Mouse (Mus musculus) kidney, adult 11 months (tissue): Measurements from ENCODE around the gene Arrb1.
A peak's percentile ranks its signal among the peaks of the same experiment; 100 is the strongest.

Experiments used
- DNase-seq: peaks from one replicate; pipeline ENCODE4 v3.0.0; 2022

Arrb1 gene

DNA sequence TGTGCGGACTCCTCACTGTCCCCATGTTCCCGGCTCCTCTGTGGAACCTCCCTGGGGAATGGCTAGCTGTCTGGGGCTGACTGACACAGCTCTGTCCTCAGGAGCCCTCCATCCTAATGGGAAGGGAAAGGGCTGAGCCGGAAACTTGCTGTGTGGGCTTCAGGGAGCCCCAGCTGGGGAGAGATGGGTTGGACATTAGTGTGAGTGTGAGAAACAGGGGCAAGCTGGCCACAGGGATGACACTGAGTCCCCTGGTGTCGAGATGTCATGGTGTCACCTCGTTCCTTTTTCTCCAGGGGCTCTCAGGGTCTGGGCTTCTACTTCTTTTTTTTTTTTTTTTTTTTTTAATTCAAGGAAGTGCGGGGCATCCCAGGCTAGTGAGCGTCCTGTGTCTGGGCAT, 47.0 kb downstream of the Arrb1 start:
- no peak for DNase-seq

DNA sequence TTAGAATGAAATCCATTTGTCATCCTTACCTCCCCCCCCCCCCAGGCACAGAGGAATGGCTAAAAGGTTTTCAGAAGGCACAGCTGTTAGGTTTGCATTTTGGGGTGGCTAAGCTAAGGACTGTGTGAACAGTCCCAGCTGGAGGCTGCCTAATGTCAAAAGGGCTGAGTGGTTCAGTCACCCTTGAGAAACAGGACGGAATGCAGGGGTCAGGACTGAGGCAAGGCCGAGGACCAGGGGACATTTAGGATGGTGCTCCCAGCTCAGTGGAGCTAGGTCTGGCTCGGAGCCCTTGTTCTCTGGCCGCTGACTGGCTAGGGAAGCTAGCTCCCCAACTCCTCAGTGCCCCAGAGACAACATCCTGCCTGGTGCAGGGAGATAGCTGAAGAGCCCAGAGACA, 47.6 kb downstream of the Arrb1 start:
- DNase-seq = peak; percentile 48

DNA sequence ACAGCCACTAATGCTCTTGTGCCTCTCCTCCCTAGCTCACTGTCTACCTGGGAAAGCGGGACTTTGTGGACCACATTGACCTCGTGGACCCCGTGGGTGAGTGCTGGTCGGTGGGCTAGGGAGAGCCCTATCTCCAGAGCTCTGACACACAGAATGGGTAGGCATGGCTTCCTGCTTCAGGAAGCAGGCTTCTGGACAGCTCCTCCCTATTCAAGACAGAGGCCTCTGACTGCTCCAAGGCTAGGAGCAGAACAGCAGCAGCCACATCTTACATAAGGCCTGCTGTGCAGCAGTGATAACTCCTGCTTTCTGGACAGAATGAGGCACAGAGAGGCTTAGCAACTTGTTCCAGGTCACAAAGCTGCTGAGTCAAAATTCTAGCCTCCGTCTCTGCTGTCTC, 48.4 kb downstream of the Arrb1 start:
- no peak for DNase-seq

DNA sequence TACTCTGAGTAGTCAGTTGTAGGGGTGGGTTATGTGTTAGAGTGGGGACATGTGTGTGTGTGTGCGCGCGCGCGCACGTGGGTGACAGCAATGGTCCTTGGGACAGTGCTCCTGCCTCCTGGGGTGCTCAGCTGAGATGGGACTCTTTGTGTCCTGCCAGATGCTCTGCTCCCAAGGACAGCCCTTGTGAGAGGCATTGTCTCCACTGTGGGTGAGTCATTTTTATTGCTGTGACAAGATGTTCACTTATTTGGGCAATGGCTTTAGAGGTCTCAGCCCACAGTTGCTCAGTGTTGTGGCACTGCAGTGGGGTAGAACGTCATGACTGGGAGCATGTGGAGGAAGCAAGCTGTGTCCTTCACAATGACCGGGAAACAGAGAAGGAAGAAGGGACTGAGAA, 50.7 kb downstream of the Arrb1 start:
- DNase-seq = no peak

DNA sequence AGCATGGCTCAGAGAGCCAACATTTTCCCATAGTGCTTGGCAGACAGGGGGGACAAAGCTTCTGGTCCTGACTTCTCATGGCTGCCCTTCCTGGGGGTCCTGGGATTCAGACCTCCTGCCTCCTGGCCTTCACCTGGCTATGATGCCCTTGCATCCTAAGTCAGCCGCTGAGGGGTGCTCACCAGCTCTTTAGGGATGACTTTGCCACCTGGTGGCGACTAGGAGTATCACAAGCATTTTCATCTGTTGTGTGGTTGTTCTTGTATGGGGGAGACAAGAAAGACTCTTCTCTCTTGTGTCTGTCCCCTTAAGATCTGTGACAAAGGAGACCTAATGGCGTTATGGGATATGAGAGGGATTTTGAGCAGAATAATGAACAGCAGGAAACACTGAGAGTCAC, 54.8 kb downstream of the Arrb1 start:
- peak; percentile 28 for DNase-seq

DNA sequence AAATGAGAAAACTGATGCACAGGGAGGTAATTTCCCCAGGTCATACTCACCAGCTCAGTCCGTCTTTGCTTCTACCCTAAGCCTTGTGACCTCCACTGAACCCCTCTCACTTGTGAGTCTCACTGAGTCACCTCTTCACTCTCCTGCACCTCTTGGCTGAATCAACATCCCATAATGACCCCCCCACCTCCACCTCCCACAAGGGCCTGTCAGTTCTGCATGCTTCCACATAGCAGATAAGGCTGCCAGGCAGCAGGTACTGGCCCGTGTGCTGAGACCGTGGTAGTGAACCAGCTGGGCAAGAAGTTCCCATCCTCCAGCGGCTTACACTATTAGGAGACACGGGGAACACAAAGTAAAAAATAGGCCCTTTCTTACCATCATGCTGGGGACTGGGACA, 55.4 kb downstream of the Arrb1 start:
- no peak for DNase-seq

DNA sequence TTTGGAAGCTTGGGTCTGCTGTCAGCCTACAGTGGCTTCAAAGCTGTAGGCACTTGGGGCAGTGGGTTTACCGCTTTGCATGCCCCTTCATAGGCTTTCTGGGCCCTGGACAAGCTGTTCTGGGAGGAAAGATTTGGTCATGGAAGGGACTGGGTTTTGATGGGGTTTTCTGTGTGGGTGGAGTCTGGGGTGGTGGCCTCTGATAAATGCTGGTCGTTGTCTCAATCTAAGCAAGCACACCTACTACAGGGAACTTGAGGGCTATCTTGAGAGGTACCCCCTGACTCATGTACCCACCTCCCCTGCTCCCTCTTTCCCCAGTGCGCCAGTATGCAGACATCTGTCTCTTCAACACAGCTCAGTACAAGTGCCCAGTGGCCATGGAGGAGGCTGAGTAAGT, 57.4 kb downstream of the Arrb1 start:
- no peak for DNase-seq

DNA sequence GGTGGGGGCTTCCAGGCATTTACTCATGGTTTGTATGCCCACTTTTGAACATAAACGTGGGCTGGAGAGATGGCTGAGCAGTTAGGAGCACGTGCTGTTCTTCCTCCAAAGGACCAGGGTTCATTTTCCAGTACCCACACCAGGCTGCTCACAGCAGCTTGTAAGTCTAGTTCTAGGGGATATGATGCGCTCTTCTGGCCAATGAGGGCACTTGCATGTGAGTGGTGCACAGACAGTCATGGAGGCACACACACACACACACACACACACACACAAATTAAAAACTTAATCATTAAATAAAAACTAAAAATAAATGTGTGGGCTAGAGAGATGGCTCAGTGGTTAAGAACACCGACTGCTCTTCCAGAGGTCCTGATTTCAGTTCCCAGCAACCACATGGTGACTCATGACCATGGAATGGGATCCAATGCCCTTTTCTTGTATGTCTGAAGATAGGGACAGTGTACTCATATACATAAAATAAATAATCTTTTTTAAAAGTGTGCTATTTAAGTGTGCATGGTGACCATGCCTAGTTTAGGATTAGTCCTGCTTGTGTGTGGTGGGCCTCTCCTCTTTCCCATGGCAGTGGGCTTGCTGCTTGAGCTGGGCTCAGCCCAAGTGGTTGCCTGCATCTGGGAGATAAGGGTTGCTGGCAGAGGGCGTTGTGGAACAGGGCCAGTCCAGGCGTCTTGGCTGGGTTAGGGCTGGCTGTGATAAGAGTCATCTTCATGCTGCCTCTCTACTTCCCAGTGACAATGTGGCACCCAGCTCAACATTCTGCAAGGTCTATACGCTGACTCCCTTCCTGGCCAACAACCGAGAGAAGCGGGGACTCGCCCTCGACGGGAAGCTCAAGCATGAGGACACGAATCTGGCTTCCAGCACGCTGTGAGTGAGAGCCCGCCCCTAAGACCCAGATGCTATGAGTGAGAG, 58.9 kb downstream of the Arrb1 start:
- DNase-seq = no peak

DNA sequence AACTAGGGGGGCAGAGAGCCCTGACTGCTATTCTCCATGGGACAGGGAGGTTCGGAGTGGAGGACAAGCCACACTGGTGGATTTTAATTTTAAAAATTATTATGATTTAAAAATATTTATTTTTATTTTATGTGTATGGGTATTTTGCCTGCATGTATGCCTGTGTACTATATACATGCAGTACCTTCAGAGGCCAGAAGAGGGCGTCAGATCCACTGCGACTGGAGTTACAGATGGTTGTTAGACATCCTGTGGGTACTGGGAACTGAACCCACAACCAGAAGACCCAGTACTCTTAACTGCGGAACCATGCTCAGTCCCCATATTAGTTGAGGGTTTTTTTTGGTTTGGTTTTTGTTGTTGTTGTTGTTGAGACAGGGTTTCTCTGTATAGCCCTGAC, 63.5 kb downstream of the Arrb1 start:
- DNase-seq = no peak

DNA sequence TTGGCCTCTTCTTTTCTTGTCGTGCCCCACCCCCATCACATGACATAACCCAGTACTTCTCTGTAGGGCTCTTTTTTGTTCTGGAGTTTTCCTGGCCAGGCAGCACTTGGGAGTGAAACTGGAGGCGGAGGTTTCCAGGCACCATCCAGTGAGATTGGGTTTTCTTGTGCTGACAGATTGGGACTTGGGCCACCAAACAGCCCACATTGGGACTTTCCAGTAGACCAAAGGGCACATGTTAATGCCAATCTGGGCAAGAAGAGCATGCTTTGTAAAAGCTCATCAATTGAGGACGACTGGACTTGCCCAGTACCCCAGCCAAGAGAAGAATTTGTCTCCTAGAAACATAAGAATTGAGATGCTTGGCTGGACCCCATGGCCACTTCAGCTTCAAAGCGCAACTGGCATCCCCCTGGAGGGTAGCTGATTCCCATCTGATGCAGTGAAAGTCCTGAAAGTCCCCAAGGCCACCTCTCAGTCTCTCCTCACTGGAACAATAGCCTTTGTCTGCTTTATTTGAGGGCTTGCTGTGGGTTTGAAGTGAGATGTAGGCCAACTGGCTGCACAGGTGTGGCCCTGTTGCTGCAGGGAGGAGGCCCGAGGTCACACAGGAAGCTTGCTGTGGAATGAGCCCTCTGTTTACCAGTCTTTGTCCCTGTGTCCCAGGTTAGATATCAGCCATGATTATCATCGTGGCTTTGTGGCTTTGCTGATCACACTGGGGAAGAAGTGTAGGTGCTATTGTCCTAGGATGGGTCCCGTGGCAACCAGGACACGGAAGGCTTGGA, 68.8 kb downstream of the Arrb1 start:
- DNase-seq = no peak

DNA sequence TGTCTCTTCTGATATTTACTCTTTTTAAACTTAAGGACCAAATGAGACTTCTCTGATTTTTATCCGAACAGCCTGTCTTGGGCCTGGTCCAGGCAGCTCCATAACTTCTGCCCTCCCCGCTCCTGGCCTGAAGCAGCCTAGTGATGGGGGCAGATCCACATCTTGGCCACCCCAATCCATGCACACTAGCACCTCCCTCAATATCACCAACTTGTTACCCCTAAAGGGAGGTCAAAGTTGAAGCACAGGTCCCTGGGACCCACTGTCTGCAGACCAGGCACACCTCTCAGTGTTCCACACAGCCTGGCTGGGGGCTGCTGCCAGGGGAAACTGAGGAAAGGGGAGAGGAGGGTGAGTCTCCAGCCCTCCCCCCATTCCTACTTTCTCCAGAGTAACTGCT, 69.8 kb downstream of the Arrb1 start:
- DNase-seq = no peak

DNA sequence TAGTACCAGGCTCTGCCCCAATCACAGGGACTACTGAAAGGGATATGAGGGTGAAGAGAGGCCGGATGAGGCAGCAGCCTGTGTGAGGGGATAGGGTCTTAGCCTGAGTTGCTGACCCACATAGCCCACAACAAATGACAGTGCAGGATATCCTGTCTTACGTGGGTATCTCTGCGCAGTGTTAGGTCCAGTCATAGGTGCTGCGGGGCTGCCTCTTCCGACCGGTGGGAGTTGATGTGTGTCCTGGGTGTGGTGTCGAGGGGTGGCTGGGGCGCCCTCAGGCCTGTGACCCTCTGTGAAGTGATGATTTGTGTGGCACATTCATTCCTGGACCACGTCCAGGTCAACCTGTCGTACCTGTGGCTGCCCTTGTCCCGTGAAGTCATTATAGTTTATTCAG, 71.0 kb downstream of the Arrb1 start:
- DNase-seq = no peak

DNA sequence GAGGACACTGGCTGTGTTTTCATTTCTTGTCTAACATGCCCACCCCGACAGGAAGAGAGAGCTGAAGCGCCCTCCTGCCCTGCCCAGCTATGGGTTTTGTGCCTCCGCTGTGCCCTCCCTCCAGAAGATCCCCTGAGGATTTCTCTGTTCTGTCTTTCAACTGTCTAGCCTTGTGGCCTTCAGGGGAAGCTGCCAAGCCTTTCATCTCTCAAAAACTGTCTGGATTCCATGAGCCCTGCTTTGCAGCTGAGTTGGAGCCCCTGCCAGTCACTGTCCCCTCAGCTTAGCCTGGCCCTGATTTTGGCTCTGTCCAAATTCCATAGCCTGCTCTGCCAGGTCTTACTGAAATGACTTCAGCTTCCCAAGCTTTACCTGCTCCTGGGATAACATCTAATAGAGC, 71.5 kb downstream of the Arrb1 start:
- DNase-seq = no peak

DNA sequence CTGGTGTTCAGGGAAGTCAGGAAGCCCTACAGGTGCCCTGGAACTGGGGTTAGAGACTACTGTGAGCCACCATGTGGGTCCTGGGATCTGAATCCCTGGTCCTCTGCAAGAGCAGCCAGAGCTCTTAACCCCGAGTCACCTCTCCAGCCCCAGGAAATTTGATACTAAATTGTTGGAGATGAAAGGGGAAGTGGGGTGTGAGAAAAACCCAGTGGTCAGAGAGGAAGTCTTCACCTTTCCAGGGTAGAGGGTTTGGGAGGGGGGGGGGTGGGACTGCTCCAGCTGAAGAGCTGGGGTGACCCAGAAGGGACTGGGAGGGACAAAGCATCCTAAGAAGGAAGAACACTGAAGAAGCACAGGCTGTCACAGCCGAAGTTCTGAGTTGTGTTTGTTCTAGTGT, 72.4 kb downstream of the Arrb1 start:
- no peak for DNase-seq

DNA sequence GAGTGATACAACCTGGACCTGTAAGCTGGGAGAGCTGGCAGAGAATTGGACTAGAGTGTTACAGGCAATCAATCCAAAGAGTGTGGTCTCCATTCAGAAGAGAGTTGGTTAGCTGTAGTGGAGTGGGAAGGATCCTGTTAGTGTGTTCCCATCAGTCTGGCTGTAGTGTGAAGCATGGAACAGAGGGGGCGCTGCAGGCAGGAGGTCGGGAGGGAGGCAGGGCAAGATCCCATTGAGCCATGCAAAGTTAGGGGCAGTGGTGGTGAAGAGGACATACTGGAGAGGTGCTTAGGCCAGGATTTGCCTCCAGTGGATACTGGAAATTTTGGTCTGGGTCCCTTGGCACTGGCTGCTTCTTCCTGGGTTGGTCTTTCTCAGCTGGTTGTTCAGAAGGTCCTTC, 83.0 kb downstream of the Arrb1 start:
- DNase-seq = no peak

DNA sequence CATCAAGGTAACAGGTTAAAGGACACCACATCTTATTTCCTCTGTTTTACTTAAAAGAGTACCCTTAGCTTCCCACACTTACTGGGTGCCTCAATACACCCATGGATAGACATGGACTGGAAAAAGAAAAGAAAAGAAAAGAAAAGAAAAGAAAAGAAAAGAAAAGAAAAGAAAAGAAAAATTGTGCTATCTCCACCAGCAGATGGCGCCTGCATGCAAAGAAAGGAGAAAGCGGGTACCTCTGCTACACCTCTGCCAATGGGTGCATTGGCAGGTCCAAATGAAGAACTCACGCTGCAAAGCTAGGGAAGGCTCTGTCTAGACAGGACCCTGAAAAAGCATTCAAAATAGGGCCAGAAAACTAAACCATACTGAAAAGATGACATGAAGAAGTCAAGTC, 83.6 kb downstream of the Arrb1 start:
- no peak for DNase-seq

DNA sequence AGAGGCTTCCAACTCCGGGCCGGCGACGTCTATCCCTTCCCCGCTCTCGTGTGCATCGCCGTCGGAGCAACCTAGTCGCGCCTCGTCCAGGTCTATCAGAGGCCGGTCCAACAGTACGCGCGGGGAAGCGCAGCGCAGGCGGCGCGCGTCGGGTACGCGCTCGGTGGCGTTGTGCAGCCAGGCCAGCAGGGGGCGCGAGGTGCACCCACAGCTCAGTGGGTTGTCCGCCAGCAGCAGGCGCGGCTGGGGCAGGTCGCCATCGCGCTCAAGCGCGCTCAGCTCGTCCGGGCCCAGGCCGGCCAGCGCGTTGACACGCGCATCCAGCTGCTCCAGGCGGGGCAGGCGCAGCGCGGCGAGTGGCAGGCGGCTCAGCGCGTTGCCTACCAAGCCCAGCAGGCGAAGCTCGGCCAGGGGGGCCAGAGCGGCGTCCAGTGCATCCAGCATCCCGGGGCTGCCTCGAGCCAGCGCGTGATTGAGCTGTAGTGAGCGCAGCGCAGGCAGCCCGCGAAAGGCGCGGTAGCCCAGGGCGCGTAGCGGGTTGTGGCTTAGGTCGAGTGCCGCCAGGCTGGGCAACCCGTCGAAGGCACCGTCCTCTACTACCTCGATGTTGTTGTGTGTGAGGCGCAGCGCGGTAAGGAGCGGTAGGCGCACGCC, 90.6 kb downstream of the Arrb1 start:
- DNase-seq = peak; percentile 79

DNA sequence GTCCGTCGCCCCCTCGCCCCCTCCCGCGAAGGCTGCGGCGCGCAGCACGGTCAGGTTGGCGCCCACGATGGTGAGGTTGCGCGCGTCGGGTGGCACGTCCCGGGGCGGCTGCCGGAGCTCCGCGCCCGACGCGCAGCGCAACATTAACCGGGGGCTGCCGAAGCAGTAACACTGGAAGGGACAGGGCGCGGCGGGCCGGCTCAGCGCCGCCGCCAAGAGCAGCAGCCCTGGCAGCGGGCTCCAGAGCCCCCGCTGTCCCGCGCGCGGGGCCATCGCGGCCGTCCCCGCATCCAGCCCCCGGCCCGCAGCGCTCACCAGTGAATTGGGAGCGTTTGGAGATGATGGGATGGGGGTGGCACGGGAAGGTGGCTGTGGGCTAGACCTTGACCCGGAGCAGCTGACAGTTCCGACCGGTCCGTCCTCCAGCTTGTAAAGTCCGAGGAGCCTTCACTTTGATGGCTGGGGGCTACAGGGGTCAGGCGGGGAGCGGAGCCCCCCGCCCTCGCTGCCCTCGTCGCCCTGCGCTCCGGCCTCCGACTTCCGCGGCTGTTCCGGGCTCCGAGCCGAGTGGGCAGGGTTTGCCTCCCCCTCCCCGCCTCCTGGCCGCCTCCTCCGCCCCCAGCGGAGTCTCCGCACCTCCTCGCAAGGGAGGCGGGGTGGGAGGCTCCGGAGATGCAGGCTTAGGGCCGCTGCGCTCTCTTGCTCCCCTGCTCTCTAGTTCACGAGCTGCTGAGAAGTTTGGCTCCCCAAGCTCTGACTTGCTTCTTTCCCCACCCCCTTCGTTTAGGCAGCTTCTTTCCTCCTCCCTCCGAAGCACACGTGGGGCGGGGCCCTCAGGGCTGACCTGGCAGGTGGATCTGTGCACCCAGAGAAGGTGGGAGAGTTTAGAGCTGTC, 91.4 kb downstream of the Arrb1 start, which contains the start of gene Tpbgl:
Tpbgl (minus strand) TSS at position 728 of the 895 bp plus-strand sequence.
- DNase-seq = peak; percentile 44

DNA sequence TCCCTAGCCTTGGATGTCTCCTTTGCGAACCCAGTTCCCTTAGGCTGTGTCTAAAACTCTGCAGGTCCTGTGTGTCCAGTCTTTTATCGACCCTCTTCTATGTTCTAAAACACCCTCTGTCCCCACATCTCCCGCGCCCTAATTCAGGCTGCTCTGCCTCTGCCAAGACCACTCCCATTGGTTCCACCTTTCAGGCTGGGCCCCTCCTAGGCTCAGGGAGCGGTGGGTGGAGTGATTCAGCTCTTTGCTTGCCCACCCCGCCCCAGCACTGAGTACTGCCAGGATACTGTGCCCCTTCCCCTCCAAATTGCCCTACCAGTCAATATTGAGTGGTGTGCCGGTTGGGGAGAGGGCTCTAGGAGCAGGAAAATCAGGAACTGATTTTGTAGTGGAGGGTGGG, 92.1 kb downstream of the Arrb1 start:
- no peak for DNase-seq

DNA sequence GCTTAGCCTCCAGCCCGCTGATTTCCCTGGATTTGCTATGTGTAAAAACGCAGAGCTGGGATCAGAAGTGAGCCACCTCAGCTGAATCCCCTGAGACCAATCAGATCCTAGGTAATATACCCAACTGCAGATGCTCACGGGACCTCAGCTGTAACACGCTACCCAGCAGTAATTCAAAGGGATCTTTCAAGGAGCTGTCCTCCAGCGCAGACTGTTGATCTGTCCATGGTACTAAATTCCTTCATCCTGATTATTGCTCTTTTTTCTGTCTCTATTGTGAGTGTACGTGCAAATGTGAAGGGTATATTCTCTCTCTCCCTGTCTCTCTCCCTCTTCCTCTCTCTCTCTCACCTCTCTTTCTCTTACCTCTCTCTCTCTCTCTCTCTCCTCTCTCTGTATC, 97.0 kb downstream of the Arrb1 start:
- DNase-seq = no peak

DNA sequence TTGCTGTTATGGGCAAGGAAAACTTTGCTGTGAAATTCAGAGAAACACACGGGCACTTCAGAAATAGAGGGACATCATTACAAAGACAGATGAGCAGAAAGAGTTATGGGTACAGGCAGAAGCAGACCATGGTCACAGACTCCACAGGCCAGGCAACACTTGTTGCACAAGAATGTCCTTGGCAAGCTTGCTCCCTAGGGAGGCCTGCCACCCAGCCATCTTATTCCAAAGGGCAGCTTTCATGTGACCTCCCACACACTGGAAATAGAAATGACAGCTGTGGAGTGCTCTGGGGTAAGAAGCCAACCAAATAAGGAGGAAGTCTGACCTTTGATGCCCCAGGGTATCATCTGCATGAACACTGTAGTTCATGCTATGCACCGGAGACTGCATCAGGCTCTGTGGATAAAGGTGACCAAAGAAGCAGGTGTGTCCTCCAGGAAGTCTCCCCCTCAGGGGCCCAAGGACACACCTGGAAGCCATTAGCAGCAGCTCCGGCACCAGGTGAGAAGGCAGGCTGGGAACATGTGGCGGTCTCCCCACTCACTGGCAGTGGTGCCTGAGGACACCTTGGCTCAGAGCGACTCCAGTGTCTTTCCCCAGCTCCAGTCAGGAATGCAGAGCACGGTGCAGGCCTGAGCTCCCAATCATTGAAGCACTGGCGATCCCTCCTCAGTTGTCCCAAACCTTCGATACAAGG, 98.8 kb downstream of the Arrb1 start:
- no peak for DNase-seq

DNA sequence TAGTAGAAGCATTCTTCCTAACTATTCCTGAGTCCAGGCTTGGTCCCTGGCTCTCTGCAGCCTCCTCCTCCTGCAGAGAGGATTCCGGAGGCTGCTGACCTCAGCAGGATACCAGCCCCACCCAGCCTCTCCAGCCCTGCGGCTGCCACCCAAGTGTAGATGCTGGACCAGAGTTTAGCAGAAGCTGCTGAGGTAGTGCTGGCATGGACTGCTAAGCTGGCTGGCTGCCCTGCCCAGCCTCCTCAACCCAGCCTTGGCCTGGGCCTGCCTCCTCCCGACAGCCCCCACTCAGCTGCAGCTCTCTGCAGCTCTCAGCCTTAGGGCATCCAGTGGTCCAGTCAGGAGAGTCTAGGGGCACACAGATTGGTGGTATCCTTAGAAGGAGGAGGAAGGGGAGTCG, 106.0 kb downstream of the Arrb1 start:
- no peak for DNase-seq
